Mouse (Mus musculus): ENCODE results near the gene Mtnr1a.

DNA sequence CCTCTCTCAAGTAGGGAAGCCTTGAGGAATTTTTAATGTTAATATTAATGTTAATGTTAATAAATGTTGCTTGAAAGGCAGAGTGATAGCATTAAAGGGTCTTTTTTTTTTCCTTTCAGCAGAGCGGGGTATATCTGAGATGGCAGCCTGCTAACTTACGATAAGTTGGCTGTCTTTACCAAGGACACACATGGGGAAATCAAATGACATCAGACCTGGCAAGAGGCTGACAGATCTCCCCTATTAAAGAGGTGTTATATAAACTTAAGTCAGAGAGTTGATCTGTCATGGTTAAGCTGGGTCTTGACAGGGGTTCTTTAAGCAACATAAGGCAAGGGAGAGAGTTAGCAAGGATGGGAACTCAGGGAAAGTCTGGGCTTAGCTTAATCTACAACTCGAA lies 11.9 kb downstream of the Mtnr1a start:
- no peak for TF ChIP-seq CTCF (conservative IDR thresholded peaks at IDR 0.05; ENCODE audit: insufficient read depth, insufficient read length, low read depth, low read length)
- TF ChIP-seq POLR2A (IDR thresholded peaks at IDR 0.05; ENCODE audit: low read depth, low read length) = no peak

Measured in kidney, adult 2 months (tissue).